Mouse (Mus musculus): Measurements from ENCODE around the gene Opcml. TPM values are rescaled to one million over a fixed set of nuclear protein-coding genes. Genes with fewer than 3 reads are reported as not detected.

The Opcml gene
- polyA plus RNA-seq, 1 experiment from 2014 or later: 0.02 TPM

GRCm38 (mm10) chr9:28012664-28013063 is 222.1 kb downstream of the Opcml start:
- WGBS (ENCODE audit: insufficient replicate concordance): 51% methylated on average over 7 of the region's 7 CpGs
- H3K9ac ChIP-seq (replicated peaks): no peak overlapping the region
- H3K9me3 ChIP-seq (ENCODE audit: low read length): no peaks in the 10 kb centered on the region
- no peak for ATAC-seq
- H3K27me3 ChIP-seq (ENCODE audit: insufficient read depth, low read length): no peaks in the 10 kb centered on the region
- no peak for TF ChIP-seq CTCF (IDR thresholded peaks at IDR 0.05; ENCODE audit: low read depth)
- TF ChIP-seq EP300 (IDR thresholded peaks at IDR 0.05; ENCODE audit: low read depth): no peak
- H3K4me1 ChIP-seq (ENCODE audit: insufficient read depth): no peaks in the 10 kb centered on the region
- no peak overlapping the region for H3K4me2 ChIP-seq (ENCODE audit: low read depth, low read length)
- no peak overlapping the region for H3K4me3 ChIP-seq (ENCODE audit: low read depth, low read length)
- H3K27ac ChIP-seq (ENCODE audit: low read depth): no peak overlapping the region
- DNase-seq: no peak
- no peaks in the 10 kb centered on the region for H3K36me3 ChIP-seq (replicated peaks; ENCODE audit: insufficient read depth, low read length)

GRCm38 (mm10) chr9:28013192-28013591 is 222.6 kb downstream of the Opcml start:
- Histone ChIP-seq H3K27me3 (ENCODE audit: insufficient read depth, low read length) (no peaks in the 10 kb centered on the region), H3K4me3 (ENCODE audit: low read depth, low read length) (no peak overlapping the region), H3K4me1 (ENCODE audit: insufficient read depth) (no peaks in the 10 kb centered on the region), H3K36me3 (replicated peaks; ENCODE audit: insufficient read depth, low read length) (no peaks in the 10 kb centered on the region), H3K9me3 (ENCODE audit: low read length) (no peaks in the 10 kb centered on the region), H3K9ac (replicated peaks) (no peak overlapping the region), H3K4me2 (ENCODE audit: low read depth, low read length) (no peak overlapping the region), H3K27ac (ENCODE audit: low read depth) (no peak overlapping the region)
- ATAC-seq: no peak
- TF ChIP-seq EP300 (IDR thresholded peaks at IDR 0.05; ENCODE audit: low read depth): no peak
- TF ChIP-seq CTCF (IDR thresholded peaks at IDR 0.05; ENCODE audit: low read depth): no peak
- 40% methylated on average over 3 of the region's 3 CpGs for WGBS (ENCODE audit: insufficient replicate concordance)
- no peak for DNase-seq

- Histone ChIP-seq H3K4me2 (ENCODE audit: low read depth, low read length) (no peak overlapping the region), H3K27ac (ENCODE audit: low read depth) (no peak overlapping the region), H3K27me3 (ENCODE audit: insufficient read depth, low read length) (no peaks in the 10 kb centered on the region), H3K4me3 (ENCODE audit: low read depth, low read length) (no peak overlapping the region), H3K4me1 (ENCODE audit: insufficient read depth) (no peaks in the 10 kb centered on the region), H3K9ac (replicated peaks) (no peak overlapping the region), H3K36me3 (replicated peaks; ENCODE audit: insufficient read depth, low read length) (no peaks in the 10 kb centered on the region), H3K9me3 (ENCODE audit: low read length) (no peaks in the 10 kb centered on the region)
- DNase-seq (no peak), ATAC-seq (no peak)
- TF ChIP-seq CTCF (IDR thresholded peaks at IDR 0.05; ENCODE audit: low read depth) (no peak), EP300 (IDR thresholded peaks at IDR 0.05; ENCODE audit: low read depth) (no peak)
- 74% methylated on average over 5 of the region's 5 CpGs for WGBS (ENCODE audit: insufficient replicate concordance)
Observed at GRCm38 (mm10) chr9:28028156-28028555, 237.6 kb downstream of the Opcml start.

- no peak overlapping the region for H3K9ac ChIP-seq (replicated peaks)
- no peak overlapping the region for H3K4me3 ChIP-seq (ENCODE audit: low read depth, low read length)
- whole genome bisulfite sequencing (ENCODE audit: insufficient replicate concordance): 70% methylated on average over 7 of the region's 7 CpGs
- no peak for TF ChIP-seq EP300 (IDR thresholded peaks at IDR 0.05; ENCODE audit: low read depth)
- TF ChIP-seq CTCF (IDR thresholded peaks at IDR 0.05; ENCODE audit: low read depth): no peak
- no peaks in the 10 kb centered on the region for H3K4me1 ChIP-seq (ENCODE audit: insufficient read depth)
- no peak for DNase-seq
- no peaks in the 10 kb centered on the region for H3K27me3 ChIP-seq (ENCODE audit: insufficient read depth, low read length)
- no peaks in the 10 kb centered on the region for H3K9me3 ChIP-seq (ENCODE audit: low read length)
- H3K4me2 ChIP-seq (ENCODE audit: low read depth, low read length): no peak overlapping the region
- H3K36me3 ChIP-seq (replicated peaks; ENCODE audit: insufficient read depth, low read length): no peaks in the 10 kb centered on the region
- H3K27ac ChIP-seq (ENCODE audit: low read depth): no peak overlapping the region
- no peak for ATAC-seq
Observed at GRCm38 (mm10) chr9:28028788-28029393, 238.3 kb downstream of the Opcml start.

- no peaks in the 10 kb centered on the region for H3K27me3 ChIP-seq (ENCODE audit: insufficient read depth, low read length)
- H3K36me3 ChIP-seq (replicated peaks; ENCODE audit: insufficient read depth, low read length): no peaks in the 10 kb centered on the region
- H3K4me2 ChIP-seq (ENCODE audit: low read depth, low read length): no peak overlapping the region
- 74% methylated on average over 2 of the region's 2 CpGs for WGBS (ENCODE audit: insufficient replicate concordance)
- TF ChIP-seq EP300 (IDR thresholded peaks at IDR 0.05; ENCODE audit: low read depth) (no peak), CTCF (IDR thresholded peaks at IDR 0.05; ENCODE audit: low read depth) (no peak)
- no peaks in the 10 kb centered on the region for H3K9me3 ChIP-seq (ENCODE audit: low read length)
- H3K9ac ChIP-seq (replicated peaks): no peak overlapping the region
- DNase-seq: no peak
- no peak for ATAC-seq
- no peak overlapping the region for H3K27ac ChIP-seq (ENCODE audit: low read depth)
- H3K4me3 ChIP-seq (ENCODE audit: low read depth, low read length): no peak overlapping the region
- H3K4me1 ChIP-seq (ENCODE audit: insufficient read depth): no peaks in the 10 kb centered on the region
Observed at GRCm38 (mm10) chr9:28049157-28049556, 258.6 kb downstream of the Opcml start.

GRCm38 (mm10) chr9:28057171-28057845 is 266.7 kb downstream of the Opcml start:
- no peaks in the 10 kb centered on the region for H3K27me3 ChIP-seq (ENCODE audit: insufficient read depth, low read length)
- no peak for DNase-seq
- 70% methylated on average over 2 of the region's 2 CpGs for WGBS (ENCODE audit: insufficient replicate concordance)

More at GRCm38 (mm10) chr9:28057171-28057845, 266.7 kb downstream of the Opcml start:
- Histone ChIP-seq H3K27ac (ENCODE audit: low read depth) (no peak overlapping the region), H3K9ac (replicated peaks) (no peak overlapping the region), H3K36me3 (replicated peaks; ENCODE audit: insufficient read depth, low read length) (no peaks in the 10 kb centered on the region), H3K4me1 (ENCODE audit: insufficient read depth) (no peaks in the 10 kb centered on the region), H3K4me2 (ENCODE audit: low read depth, low read length) (no peak overlapping the region), H3K4me3 (ENCODE audit: low read depth, low read length) (no peak overlapping the region), H3K9me3 (ENCODE audit: low read length) (no peaks in the 10 kb centered on the region)
- ATAC-seq: no peak
- TF ChIP-seq CTCF (IDR thresholded peaks at IDR 0.05; ENCODE audit: low read depth): no peak
- no peak for TF ChIP-seq EP300 (IDR thresholded peaks at IDR 0.05; ENCODE audit: low read depth)
